Mouse (Mus musculus) mesoderm, embryonic 11.5 days (tissue): ENCODE results near the gene Camkmt.

Experiments used
- DNase-seq: peaks from one replicate; pipeline ENCODE4 v3.0.0-alpha.2; 2012; ENCODE audit warnings: low read depth, low spot score

The Camkmt gene

GRCm38 (mm10) chr17:85170541-85171255 lies 80.3 kb downstream of the Camkmt start:
- DNase-seq: no peak

DNA sequence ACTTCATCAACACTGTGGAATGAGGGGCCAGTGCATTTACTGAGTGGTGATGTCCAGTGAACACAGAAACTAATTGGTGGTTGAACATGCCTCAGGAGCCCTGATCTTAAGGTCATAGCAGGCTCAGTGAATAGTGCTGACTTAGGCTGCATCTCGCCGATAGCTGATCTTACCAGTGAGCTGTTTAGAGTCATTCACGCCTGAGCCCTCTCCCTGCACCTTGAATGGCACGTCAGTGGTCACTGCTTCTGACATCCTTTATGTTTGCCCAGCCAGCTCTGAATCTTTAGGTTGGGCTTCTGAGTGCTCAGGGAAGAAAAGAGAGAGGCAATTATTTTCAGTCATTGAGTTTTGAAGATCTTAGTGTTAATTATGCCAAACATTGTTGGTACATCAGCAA lies 81.6 kb downstream of the Camkmt start:
- no peak for DNase-seq

GRCm38 (mm10) chr17:85177231-85177630 lies 86.9 kb downstream of the Camkmt start:
- no peak for DNase-seq

DNA sequence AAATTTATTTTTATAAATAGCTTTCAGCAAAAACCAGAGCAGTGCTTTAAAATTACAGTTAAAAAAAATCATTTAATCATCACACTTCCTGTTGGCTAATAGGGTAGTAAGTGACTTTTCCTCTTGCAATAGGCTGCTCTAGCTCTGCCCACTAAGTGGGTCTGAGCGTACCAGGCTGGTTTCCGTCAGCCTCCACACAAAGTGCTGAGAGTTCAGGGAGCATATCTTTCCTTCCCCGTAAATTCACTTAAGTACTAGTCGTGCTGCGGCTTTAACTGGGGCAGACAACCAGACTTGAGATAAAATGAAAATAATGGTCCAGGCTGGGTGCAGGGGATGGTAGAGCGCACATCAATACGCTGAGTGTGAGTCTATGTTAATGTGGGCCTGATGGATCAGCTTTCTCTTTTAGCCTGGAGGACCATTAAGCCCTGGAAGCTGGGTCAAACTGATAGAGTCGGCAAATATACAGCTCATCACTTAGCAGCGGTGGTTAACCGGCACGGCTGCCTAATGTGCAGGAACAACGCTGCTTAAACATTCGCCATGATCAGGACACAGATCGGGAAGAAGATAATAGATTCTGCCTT lies 90.2 kb downstream of the Camkmt start:
- DNase-seq: peak; percentile 43

DNA sequence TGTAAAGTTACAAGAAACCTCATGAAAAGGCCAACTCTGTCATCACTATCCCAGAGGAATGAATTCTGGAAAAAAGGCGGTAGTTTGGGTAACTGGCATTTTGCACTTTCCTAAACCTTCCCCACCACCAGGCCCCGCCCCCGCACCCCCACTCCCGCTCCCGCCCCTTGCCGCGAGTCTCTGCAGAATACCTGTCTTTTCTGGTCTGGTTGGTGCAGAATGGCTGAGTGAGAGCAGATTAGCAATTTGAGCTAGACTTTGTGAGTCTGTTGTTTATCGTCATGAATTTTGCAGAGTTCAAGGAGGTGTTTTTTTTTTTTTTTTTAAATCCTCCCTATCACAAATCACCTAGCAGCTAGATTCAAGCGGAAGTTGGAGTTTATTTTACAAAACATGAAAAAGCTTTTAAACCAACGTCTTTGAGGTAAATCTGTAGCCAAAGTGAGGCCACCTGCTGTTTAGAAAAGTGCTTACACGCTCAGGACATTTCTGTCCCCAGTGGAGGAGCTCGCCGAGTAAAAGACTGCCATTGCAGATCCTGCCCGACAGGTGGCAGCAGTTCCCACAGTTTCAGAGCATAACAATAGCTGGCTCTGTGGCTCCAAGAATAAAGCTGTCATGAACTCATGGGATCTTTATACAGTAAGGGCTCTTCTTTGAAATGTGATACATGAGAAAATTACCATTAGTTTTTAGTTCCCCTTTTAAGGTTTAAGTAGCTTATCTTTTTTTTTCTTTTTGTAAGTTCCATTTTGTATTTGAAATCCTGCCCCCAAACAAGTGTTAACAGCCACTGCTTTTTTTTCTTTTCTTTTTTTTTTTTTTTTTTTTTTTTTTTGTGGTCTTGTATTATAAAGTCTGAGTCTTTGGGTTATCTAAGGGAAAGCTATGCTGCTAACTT lies 99.1 kb downstream of the Camkmt start:
- DNase-seq: peak; percentile 93

DNA sequence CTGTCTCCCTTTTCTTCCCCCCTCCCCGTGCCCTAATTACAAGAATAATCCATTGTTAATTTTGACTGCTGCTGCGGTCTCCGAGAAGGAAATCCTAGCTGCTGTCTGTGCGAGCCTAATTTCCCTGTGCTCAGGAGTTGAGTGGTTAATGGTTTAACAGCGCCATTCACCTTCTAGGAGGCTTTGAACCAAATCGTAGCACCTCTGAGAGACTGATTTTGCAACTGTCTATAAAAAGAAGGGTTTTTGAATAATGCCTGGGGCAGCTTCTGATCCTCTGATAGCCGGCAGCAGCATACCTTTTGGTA lies 99.7 kb downstream of the Camkmt start:
- no peak for DNase-seq

- DNase-seq: no peak
Measured at GRCm38 (mm10) chr17:85193294-85193693, 102.9 kb downstream of the Camkmt start.

DNA sequence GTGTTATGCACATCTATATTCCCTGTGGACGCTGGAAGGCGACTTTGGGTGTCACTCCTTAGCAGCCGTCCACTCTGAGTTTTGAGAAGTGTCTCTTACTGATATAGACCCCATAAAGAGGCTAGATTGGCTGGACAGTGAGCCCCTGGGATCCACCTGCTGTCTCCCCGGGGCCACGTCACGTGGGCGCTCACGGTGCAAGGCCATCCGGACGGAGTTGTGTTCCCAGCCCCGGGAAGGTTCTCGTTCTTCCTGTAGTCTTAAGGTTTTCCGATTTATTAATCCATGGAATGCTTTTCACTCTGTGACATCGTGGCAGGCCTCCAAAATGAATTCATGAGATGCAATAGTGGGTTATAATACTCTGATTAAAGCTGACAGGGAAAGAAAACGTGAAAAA lies 108.4 kb downstream of the Camkmt start:
- no peak for DNase-seq

DNA sequence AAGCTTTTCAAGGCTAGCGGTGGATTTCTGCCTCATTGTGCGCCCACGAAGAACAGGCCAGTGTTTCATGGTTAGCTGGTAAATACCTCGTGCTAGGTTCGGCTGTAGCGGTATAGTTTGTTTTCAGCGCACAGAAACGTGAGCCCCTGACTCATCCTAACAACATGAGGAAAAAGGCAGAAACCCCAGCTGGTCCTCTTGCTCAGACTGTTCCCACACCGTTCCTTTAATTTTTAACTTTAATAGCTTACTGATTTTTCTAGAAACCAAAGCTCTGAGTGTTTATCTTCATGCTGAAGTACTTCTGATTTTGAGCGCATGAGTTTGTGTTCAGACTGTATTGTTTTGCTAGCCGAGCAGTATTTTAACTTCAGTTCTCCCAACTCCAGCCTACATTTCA lies 109.0 kb downstream of the Camkmt start:
- no peak for DNase-seq

- no peak for DNase-seq
Measured at GRCm38 (mm10) chr17:85218054-85218453, 127.7 kb downstream of the Camkmt start.

DNA sequence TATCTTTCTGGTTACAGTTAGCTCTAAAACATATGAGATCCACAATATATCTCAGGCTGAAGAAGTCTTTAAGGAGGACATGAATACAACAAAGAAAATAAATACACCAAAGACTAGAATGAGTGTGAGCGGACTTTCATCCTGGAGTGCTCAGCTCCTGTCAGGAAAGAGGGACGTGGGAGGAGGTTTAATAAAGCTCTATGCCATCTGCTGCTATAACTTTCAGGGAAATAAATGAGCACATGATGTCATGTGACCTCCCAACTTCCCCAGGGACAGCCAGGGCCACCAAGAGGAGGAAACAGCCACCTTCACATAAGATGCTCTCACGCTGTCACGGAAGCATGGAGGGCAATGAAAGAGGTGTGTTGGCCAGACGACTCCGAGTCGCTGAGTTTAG lies 151.8 kb downstream of the Camkmt start:
- DNase-seq: no peak

GRCm38 (mm10) chr17:85248962-85249361 lies 158.6 kb downstream of the Camkmt start:
- DNase-seq: no peak

- DNase-seq: no peak
Measured at GRCm38 (mm10) chr17:85249744-85250143, 159.4 kb downstream of the Camkmt start.

DNA sequence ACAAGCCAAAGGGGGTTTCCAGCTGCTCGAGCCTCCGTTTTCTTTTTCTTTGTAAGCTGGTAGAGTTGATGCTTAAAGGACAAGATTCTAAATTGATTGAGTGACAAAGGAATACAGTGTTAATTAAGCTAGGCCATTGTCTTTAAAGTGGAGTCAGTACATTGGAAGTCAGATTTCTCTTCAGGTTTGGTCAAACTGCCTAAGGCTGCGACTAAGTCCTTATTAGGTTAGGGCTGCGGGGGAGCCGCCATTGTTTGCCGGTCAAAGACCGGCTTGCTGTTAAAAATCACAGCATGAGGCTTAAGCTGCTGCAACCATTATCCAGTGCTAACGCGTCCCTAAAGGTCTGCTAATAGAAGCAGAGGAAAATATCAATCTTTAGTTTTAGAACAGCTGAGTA lies 166.6 kb downstream of the Camkmt start:
- DNase-seq: peak; percentile 31

DNA sequence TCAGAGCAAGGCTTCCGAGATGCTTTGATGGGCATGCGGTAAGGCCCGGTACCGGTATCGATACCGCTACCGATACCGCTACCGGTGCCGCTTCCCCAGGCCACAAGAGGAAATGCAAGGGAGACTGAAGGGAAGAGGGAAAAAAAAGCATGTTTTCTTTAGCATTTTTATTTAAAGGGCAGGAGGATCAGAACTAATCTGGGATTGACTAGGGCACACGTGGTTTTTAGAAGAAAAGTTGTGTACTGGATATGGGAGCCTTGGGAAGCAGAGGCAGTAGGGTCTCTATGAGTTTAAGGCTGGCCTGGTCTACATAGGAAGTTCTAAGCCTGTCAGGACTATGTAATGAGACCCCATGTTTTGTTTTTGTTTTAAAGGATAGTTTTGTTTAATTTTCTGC lies 167.0 kb downstream of the Camkmt start:
- no peak for DNase-seq

DNA sequence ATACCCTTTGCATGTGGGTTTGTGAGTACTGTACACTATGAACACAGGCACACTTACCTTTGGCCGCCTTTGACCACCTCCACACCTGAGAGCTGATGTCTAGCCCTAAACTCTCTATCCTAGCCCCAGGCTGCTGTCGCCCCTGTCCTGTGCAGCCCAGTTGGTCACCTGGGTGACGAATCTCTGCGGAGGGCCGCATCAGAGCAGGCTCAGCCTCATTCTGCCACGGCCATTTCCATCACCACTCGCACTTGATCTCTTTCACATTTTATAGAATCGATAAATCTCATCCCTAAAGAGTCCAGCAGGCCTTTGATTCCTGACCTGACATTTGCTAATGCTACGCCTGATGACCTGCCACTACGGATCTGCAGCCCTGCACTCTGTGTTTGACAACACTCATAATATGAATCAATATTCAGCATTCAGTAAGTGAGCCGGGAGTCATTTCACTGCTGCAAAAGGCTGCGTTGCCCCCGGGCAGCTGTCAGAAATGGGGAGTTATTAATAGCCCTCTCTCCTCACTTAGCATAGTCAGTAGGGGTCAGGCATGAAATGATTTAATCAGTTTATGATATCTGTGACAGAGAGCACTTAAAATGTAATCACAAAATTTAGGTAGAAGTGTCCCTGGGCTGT lies 168.5 kb downstream of the Camkmt start:
- DNase-seq: peak; percentile 36

GRCm38 (mm10) chr17:85266831-85267422 lies 176.6 kb downstream of the Camkmt start:
- no peak for DNase-seq

- no peak for DNase-seq
Measured at GRCm38 (mm10) chr17:85271466-85272175, 181.3 kb downstream of the Camkmt start.

GRCm38 (mm10) chr17:85279720-85280119 lies 189.4 kb downstream of the Camkmt start:
- DNase-seq: no peak

- no peak for DNase-seq
Measured at GRCm38 (mm10) chr17:85282447-85282846, 192.1 kb downstream of the Camkmt start.

GRCm38 (mm10) chr17:85291154-85291553 lies 200.8 kb downstream of the Camkmt start:
- DNase-seq: no peak
